Mouse (Mus musculus) ES-E14 (cell line): ENCODE data around the gene Cep55.

ENCODE experiments used
- CHD2 ChIP-seq: IDR thresholded peaks from 2 replicates; pipeline ENCODE4 v1.6.1; 2014; ENCODE audit warnings: mild to moderate bottlenecking, low read depth, low read length, inconsistent platforms
- ZNF384 ChIP-seq: IDR thresholded peaks from 2 replicates; pipeline ENCODE4 v1.6.1; 2012; ENCODE audit warnings: low read depth, low read length, inconsistent platforms

GRCm38 (mm10) chr19:38014443-38014842, 40.4 kb upstream of the Cep55 start:
- TF ChIP-seq ZNF384 (no peak), CHD2 (no peak)
